Mouse (Mus musculus) limb, embryonic 10.5 days (tissue): ENCODE results near the gene Cdkal1. TPM values are rescaled to one million over a fixed set of nuclear protein-coding genes. Genes with fewer than 3 reads are reported as not detected.
A peak's percentile ranks its signal among the peaks of the same experiment; 100 is the strongest.

Experiments
- DNase-seq: peaks from one replicate; pipeline ENCODE4 v3.0.0-alpha.2; 2017; ENCODE audit warnings: low spot score
- H3K27ac ChIP-seq: fragments of 300-500 bp; sonication (generic); 2 replicates; pipeline ENCODE4 v1.5.1; 2016; ENCODE audit warnings: mild to moderate bottlenecking
- H3K27me3 ChIP-seq: fragments of 300-500 bp; sonication (generic); 2 replicates; pipeline ENCODE4 v1.6.1; 2016; ENCODE audit warnings: low read depth, mild to moderate bottlenecking; ENCODE audit not compliant: poor library complexity, severe bottlenecking
- H3K36me3 ChIP-seq: fragments of 300-500 bp; sonication (generic); 2 replicates; pipeline ENCODE4 v1.6.1; 2016; ENCODE audit warnings: mild to moderate bottlenecking, moderate library complexity
- H3K4me1 ChIP-seq: fragments of 300-500 bp; sonication (generic); 2 replicates; pipeline ENCODE4 v1.6.1; 2016
- H3K4me3 ChIP-seq: fragments of 300-500 bp; sonication (generic); 2 replicates; pipeline ENCODE4 v1.5.1; 2016; ENCODE audit warnings: mild to moderate bottlenecking, moderate library complexity
- H3K9me3 ChIP-seq: fragments of 300-500 bp; sonication (generic); replicated peaks from 2 replicates; pipeline ENCODE4 v1.6.1; 2016; ENCODE audit warnings: mild to moderate bottlenecking
- WGBS: fragments of 180-500 bp; shearing (Covaris S2); methylation state at CpG from one replicate; pipeline ENCODE4 v1.1.7; 2016; 5-methylcytosine and 5-hydroxymethylcytosine counted together
- polyA plus RNA-seq: library from polyadenylated mRNA; unstranded; fragments of >200 nt; fragmentation: Nextera tagmentation; extraction: Ambion mirVana; gene quantifications from 2 replicates; pipeline ENCODE4 v1.2.1, GENCODE M21; 2016

Cdkal1 gene
- polyA plus RNA-seq, 1 experiment from 2014 or later, result 34.8 TPM

DNA sequence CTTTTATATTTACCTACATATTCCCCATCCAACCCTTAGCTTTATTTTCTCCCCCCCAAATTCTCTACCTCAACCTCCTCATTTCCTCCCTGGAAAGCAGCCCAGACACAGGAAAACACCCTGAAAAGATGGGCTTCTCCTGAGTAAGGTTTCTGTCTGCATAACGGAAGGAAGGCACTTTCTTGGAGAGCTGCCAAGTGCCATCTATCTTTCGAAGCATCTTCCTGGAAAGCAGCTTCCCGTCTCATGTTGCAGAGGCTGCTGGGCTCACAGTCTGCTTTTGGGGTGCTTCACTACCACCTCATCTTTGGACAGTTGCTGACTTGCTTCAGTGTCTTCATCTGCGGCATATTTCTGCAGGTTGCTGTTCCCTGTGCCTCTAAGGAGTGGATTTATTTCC is 622.8 kb downstream of the Cdkal1 start:
- H3K4me3 ChIP-seq, result no peak overlapping the region
- H3K27ac ChIP-seq, result no peak overlapping the region
- WGBS, result 72% methylated on average over 4 of the region's 4 CpGs
- no peak for DNase-seq
- H3K4me1 ChIP-seq, result no peaks in the 10 kb centered on the region
- no peaks in the 10 kb centered on the region for H3K27me3 ChIP-seq
- H3K36me3 ChIP-seq, result no peaks in the 10 kb centered on the region
- H3K9me3 ChIP-seq, result peaks cover 4% of the 10 kb centered on the region; the same call in 1 of the 2 replicates

DNA sequence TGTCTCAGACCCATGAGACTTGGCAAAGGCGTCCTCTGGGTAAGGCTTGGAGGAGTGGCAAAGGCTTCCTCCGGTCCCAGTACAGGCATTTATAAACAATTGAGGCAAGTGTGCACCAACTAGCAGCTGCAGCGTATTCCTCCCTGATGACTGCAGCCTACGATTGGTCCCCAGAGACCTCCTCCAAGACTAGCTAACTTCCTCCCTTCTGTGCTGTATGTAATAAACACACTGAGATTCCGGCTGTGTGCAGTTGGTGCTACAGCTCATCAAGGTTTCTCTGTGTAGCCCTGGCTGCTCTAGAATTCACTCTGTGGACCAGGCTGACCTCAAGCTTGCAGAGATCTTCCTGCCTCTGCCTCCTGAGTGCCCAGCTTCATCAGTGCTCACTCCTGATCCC is 630.7 kb downstream of the Cdkal1 start:
- Histone ChIP-seq H3K4me1 (peaks cover 6% of the 10 kb centered on the region), H3K36me3 (no peaks in the 10 kb centered on the region), H3K27me3 (no peaks in the 10 kb centered on the region), H3K4me3 (no peak overlapping the region), H3K9me3 (no peaks in the 10 kb centered on the region), H3K27ac (no peak overlapping the region)
- WGBS, result 90% methylated on average over 5 of the region's 5 CpGs
- DNase-seq, result no peak

DNA sequence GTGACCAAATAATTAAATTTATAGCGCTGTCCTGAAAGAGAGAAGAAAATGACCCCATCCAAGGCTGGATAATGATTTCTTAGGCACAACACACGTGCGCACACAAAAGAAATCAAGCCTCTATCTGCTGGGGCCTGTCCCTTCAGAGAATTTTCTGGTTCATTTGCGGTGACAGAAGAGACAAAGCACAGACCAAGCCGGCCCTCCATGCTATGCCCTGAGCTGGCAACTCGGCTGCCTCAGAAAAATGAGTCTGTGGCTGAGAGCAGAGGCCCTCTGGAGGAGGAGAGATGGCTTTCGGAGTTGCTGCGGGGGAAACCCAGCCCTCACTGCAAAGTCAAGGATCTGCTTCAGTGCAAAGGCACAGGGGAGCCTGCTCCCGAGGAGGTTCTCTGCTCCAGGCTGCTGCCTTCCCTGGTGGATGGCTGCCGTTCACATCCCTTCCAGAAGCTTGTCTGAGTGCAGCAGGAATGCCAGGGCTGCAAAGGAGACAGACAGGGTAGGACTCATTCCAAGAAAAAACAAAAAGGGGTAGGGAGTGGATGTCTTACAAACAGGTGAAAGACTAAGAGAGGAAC is 633.1 kb downstream of the Cdkal1 start:
- Histone ChIP-seq H3K27me3 (no peaks in the 10 kb centered on the region), H3K9me3 (no peaks in the 10 kb centered on the region), H3K27ac (peak overlapping the region; percentile 74), H3K4me1 (peaks cover 16% of the 10 kb centered on the region), H3K4me3 (no peak overlapping the region), H3K36me3 (no peaks in the 10 kb centered on the region)
- DNase-seq, result peak; percentile 47
- WGBS, result 30% methylated on average over 10 of the region's 10 CpGs

- Histone ChIP-seq H3K36me3 (no peaks in the 10 kb centered on the region), H3K27ac (no peak overlapping the region), H3K27me3 (no peaks in the 10 kb centered on the region), H3K9me3 (no peaks in the 10 kb centered on the region), H3K4me3 (no peak overlapping the region), H3K4me1 (peaks cover 16% of the 10 kb centered on the region)
- DNase-seq, result no peak
- WGBS, result 61% methylated on average over 5 of the region's 5 CpGs
Observed at GRCm38 (mm10) chr13:29221646-29222045, 633.8 kb downstream of the Cdkal1 start.

DNA sequence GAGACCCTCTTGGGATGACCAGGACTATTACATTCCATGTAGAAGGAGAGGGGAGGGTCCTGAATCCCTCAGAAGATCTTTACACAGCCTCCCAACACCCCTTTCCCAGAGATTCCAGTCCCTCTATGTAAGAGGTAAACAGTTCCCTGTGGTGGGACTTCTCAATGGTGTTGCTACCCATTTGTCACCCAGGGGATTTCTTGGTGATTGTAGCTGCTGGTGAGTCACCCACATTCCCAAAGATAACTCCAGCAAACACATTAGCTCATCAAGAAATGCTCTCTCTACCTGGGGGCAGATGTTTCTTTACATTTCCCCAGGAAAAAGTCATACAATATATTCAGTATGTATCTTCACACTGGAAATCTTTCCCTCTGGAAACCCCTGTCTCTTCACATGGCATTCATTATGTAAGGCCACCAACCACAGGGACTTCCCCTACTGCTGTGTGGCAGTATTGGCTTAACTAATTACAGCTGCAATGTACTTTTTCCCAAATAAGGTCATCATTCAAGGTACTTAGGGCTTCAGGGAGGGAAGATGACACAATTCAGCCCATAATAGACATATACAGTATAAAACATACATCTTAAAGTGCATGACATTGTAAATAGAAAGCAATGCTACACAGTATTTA is 636.8 kb downstream of the Cdkal1 start:
- Histone ChIP-seq H3K27me3 (no peaks in the 10 kb centered on the region), H3K4me3 (no peak overlapping the region), H3K4me1 (peaks cover 16% of the 10 kb centered on the region), H3K27ac (no peak overlapping the region), H3K9me3 (no peaks in the 10 kb centered on the region), H3K36me3 (no peaks in the 10 kb centered on the region)
- DNase-seq, result no peak

DNA sequence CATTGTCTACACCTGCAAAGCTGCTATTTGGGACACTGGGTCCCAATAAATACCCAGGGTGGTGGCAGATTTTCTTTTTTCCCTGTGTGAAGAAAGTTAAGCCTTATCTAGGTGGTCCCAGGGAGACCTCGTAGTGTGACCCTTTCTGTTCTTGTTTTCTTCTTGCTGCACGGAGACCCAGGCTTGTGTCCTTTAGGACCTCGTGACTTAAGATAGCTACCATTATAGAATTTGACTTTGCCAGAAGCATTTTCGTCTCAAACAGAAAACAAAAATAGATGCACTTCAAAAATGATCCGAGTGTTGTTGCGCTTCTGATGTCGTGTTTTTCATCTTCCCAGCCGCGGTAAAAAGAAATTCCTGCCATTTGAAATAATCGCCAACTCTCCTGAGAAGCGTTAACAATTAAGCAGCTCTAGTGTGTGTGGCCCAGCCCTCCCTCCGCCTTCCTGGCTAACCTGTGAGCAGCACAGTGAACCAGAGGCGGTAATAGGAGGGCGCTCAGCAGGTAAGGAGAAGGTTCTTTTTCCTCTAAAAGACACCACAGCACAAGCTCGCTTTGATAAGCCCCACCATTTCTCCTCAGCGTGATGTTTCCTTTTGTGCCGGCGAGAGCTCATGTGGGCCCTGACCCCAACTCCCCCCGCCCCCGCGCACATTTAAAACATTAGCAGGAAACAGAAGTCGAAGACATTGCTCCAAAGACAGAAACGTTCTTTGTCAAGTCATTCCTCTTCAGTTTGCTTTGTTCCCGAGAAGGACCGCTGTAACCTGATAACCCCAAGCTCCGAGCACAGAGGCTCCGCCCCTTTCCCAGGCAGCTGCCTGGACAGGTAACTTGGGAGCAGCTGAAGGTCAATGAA is 645.1 kb downstream of the Cdkal1 start:
- Histone ChIP-seq H3K9me3 (no peaks in the 10 kb centered on the region), H3K4me3 (peak overlapping the region; percentile 56), H3K36me3 (no peaks in the 10 kb centered on the region), H3K27ac (peak overlapping the region; percentile 92), H3K27me3 (no peaks in the 10 kb centered on the region), H3K4me1 (peaks cover 14% of the 10 kb centered on the region)
- WGBS, result 4% methylated on average over 27 of the region's 27 CpGs
- peak; percentile 68 for DNase-seq

- Histone ChIP-seq H3K4me1 (peaks cover 14% of the 10 kb centered on the region), H3K27me3 (no peaks in the 10 kb centered on the region), H3K36me3 (no peaks in the 10 kb centered on the region), H3K9me3 (no peaks in the 10 kb centered on the region), H3K27ac (no peak overlapping the region), H3K4me3 (no peak overlapping the region)
- 93% methylated on average over 6 of the region's 6 CpGs for WGBS
- DNase-seq, result no peak
Observed at GRCm38 (mm10) chr13:29208749-29209148, 646.7 kb downstream of the Cdkal1 start.

DNA sequence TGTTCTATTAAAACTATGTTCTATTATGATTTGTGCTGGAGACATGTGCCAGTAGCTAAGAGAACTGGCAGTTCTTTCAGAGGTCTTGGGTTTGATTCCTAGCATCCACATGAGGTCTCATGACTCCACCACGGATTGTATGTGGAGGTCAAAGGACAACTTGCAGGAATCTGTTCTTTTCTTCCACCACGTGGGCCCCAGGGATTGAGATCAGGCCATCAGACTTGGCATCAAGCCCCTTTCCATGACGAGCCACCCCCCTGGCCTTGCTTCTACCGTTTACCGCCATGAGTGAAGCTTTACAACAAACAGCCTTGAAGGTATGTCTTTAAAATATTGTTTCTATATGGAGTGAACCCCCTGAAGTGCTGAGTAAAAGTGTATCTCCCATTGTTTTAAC is 651.6 kb downstream of the Cdkal1 start:
- Histone ChIP-seq H3K27me3 (no peaks in the 10 kb centered on the region), H3K36me3 (no peaks in the 10 kb centered on the region), H3K4me1 (peaks cover 3% of the 10 kb centered on the region; the same call in 1 of the 2 replicates), H3K4me3 (no peak overlapping the region), H3K9me3 (no peaks in the 10 kb centered on the region), H3K27ac (no peak overlapping the region)
- WGBS, result 91% methylated on average over 5 of the region's 5 CpGs
- DNase-seq, result no peak

- Histone ChIP-seq H3K9me3 (no peaks in the 10 kb centered on the region), H3K36me3 (no peaks in the 10 kb centered on the region), H3K4me3 (no peak overlapping the region), H3K27ac (no peak overlapping the region), H3K4me1 (peaks cover 3% of the 10 kb centered on the region; the same call in 1 of the 2 replicates), H3K27me3 (no peaks in the 10 kb centered on the region)
- 91% methylated on average over 5 of the region's 5 CpGs for WGBS
- no peak for DNase-seq
Observed at GRCm38 (mm10) chr13:29203426-29203825, 652.0 kb downstream of the Cdkal1 start.

DNA sequence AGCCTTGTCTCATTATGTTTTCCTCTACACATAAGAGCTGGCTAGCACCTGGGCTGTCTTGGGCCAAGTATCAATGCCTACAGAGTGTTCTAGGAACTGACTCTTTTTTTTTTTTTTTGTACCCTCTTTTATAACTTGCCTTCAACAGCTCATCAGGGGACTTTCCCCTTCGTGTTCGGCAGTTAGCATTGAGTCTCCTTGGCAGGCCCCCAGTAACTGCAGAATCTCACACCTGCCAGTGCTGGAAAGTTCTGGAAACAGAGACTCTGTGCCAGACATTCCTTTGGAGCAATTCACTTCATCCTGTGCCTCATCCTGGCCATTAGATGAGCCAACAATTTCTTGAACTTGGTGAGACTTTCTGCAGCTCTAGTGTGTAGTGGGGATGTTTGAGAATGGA is 652.9 kb downstream of the Cdkal1 start:
- H3K27me3 ChIP-seq, result no peaks in the 10 kb centered on the region
- peaks cover 3% of the 10 kb centered on the region; the same call in 1 of the 2 replicates for H3K4me1 ChIP-seq
- no peaks in the 10 kb centered on the region for H3K36me3 ChIP-seq
- no peak overlapping the region for H3K4me3 ChIP-seq
- H3K9me3 ChIP-seq, result no peaks in the 10 kb centered on the region
- no peak overlapping the region for H3K27ac ChIP-seq
- DNase-seq, result no peak
- 70% methylated on average over 2 of the region's 2 CpGs for whole genome bisulfite sequencing

DNA sequence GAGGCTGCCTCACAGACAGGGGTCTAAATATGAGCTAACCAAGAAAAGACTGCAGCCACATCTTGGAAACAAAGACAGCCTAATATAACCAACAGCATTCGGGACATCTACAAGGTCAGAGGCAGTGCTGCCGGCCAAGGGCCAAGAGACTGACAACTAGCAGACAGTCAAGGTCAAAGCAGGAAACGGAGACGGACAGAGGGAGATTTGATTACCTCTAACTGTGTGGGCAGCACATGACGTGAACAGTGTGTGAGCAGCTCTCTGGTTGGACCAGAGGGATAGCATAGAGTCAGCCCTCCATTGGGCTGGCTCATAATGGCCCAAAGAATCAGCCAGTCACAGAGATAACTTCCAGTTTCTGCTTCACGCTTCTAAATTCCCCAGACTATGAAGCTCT is 655.8 kb downstream of the Cdkal1 start:
- WGBS, result 77% methylated on average over 6 of the region's 6 CpGs
- Histone ChIP-seq H3K9me3 (no peaks in the 10 kb centered on the region), H3K27me3 (no peaks in the 10 kb centered on the region), H3K36me3 (no peaks in the 10 kb centered on the region), H3K27ac (no peak overlapping the region), H3K4me1 (peaks cover 22% of the 10 kb centered on the region), H3K4me3 (no peak overlapping the region)
- DNase-seq, result no peak

DNA sequence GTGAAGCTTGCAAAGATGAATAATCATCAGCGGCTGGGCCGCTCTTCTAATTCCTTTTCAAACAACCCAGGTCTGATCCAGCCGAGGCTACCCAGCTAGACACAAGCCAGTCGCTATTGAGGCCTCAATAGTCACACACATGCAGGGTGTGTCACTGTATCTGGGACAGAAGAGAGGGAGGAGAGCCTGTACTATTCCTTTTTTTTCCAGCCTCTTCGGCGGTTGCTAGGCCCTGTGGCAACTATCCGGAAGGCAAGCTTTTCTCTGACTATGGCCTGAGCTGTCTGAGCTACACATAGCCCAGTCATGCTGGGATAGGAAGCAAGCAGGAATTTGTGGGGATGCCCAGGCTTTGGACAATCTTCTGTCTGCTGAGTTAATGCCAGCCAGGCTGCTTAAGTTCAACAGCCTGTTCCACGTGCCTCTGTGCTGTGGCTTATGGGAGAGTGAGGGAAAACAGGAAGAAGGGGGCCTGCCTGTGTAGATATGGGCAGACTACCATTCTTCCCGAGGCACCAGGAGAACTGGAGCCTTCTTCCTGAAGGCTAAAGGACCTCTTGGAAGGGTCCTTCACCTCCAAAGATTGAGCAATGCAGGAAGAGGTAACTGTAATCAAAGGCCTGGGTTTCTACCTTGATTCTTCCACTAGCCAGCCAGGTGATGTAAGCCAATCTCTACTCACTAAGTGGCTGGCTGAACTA is 658.5 kb downstream of the Cdkal1 start:
- no peaks in the 10 kb centered on the region for H3K9me3 ChIP-seq
- H3K27me3 ChIP-seq, result no peaks in the 10 kb centered on the region
- H3K36me3 ChIP-seq, result no peaks in the 10 kb centered on the region
- peaks cover 28% of the 10 kb centered on the region for H3K4me1 ChIP-seq
- peak overlapping the region; percentile 54; the same call in 1 of the 2 replicates for H3K27ac ChIP-seq
- 54% methylated on average over 9 of the region's 9 CpGs for WGBS
- DNase-seq, result no peak
- H3K4me3 ChIP-seq, result no peak overlapping the region

DNA sequence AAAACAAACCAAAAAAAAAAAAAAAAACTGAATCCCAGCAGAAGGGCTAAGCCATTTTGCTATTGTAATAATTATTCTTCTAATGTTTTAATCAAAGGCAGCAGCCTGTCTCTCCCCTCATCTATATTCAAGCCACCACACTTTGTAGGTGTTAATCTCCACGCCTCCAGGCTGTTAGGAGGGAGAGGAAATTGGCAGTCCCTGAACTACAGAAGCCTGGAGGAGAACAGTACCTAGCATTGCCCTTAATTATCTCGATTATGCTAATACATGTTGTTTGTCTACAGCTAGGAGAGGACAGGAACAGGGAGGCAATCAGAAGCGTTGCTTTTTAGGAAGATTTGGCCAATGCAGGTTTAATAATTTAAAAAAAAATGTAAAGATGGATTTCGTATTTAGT is 659.8 kb downstream of the Cdkal1 start:
- 34% methylated on average over 4 of the region's 4 CpGs for WGBS
- DNase-seq, result no peak
- Histone ChIP-seq H3K36me3 (no peaks in the 10 kb centered on the region), H3K9me3 (no peaks in the 10 kb centered on the region), H3K4me1 (peaks cover 28% of the 10 kb centered on the region), H3K27ac (no peak overlapping the region), H3K4me3 (no peak overlapping the region), H3K27me3 (no peaks in the 10 kb centered on the region)
